Mouse (Mus musculus) brain, embryonic 14.5 days (tissue): ENCODE measurements around the gene Dner.

ENCODE experiments used
- CTCF ChIP-seq: fragments of 200-500 bp; IDR thresholded peaks from 2 replicates; pipeline ENCODE4 v1.5.1; 2012; ENCODE audit warnings: inconsistent platforms, mild to moderate bottlenecking, moderate library complexity, borderline replicate concordance; ENCODE audit not compliant: insufficient read depth, insufficient read length; ENCODE audit errors: extremely low read depth
- POLR2A ChIP-seq: fragments of 200-500 bp; IDR thresholded peaks from 2 replicates; pipeline ENCODE4 v1.6.1; 2012; ENCODE audit warnings: mild to moderate bottlenecking, inconsistent platforms, borderline replicate concordance; ENCODE audit not compliant: poor library complexity, insufficient read depth, insufficient read length, severe bottlenecking; ENCODE audit errors: extremely low read depth

DNA sequence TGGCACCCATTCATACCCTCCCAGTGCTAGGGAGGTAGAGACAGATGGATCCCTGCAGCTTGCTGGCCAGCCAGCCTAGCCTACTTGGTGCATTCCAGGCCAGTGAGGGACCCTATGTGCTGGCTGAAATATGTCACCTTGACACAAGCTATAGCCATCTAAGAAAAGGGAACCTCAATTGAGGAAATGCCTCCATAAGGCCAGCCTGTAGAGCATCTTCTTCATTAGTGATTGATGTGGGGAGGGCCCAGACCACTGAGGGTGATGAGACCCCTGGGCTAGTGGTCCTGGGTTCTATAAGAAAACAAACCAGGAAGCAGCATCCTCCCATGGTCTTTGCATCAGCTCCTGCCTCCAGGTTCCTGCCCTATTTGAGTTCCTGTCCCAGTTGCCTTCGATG, 274.2 kb downstream of the Dner start:
- TF ChIP-seq CTCF (no peak), POLR2A (no peak)
